Mouse (Mus musculus): ENCODE data around the gene Wdr31. TPM values are rescaled to one million over a fixed set of nuclear protein-coding genes. Genes with fewer than 3 reads are reported as not detected.

Wdr31 gene
- total RNA-seq, 4 experiments from 2014 or later = 9.1 to 11.4 (median 10.6) TPM

DNA sequence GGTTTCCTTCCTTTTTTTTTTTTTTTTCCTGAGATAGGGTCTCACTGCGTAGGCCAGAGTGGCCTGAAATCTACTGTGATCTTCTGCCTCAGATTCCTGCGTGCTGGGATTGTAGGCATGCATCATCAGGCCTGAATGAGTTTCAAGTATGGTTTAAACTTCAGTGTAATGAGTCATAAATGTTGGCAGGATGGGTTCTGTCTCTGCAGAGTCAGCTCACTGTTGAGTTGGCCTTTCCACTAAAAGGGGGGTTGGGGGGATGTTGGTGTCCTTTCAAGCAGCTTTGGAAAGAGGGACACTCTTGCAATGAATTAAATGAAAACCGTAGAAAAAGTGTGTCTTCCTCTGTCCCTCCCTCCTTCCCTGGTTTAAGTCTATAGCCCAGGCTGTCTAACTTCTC, 71.7 kb downstream of the Wdr31 start:
- DNase-seq (ENCODE audit: low spot score in 2 of 2) = no peak

Other genes with a start within 250 kb of the Wdr31 start
- gene Zfp37, start 239.8 kb downstream of the Wdr31 start, total RNA-seq (2022) = 10 to 100 TPM; 20.7 to 27.1 (median 25.0) TPM
- gene Slc31a2, start 208.3 kb downstream of the Wdr31 start, total RNA-seq (2022) = 10 to 100 TPM in 1 of 4 experiments, 1 to 10 TPM in 3; 7.9 to 11.2 (median 9.4) TPM
- 10 to 100 TPM; 34.7 to 40.4 (median 38.3) TPM for gene Fkbp15, start 110.3 kb downstream of the Wdr31 start, total RNA-seq (2022)
- gene Slc31a1, start 110.2 kb downstream of the Wdr31 start, total RNA-seq (2022) = 10 to 100 TPM; 12.1 to 13.9 (median 13.0) TPM
- gene Cdc26, start 62.3 kb downstream of the Wdr31 start, total RNA-seq (2022) = 10 to 100 TPM; 47.8 to 58.0 (median 54.3) TPM
- 10 to 100 TPM; 11.4 to 13.8 (median 12.6) TPM for gene Prpf4, start 62.1 kb downstream of the Wdr31 start, total RNA-seq (2022)
- gene Rnf183, start 35.6 kb downstream of the Wdr31 start, total RNA-seq (2022) = not detected
- under 1 TPM in 3 of 4 experiments, not detected in 1; 0.32 to 0.61 (median 0.41) TPM for gene Bspry, start 9.2 kb upstream of the Wdr31 start, total RNA-seq (2022)
- gene Hdhd3, start 32.6 kb upstream of the Wdr31 start, total RNA-seq (2022) = 1 to 10 TPM; 7.8 to 9.6 (median 9.5) TPM
- gene Alad, start 49.0 kb upstream of the Wdr31 start, total RNA-seq (2022) = 10 to 100 TPM; 35.5 to 39.6 (median 36.9) TPM
- gene Pole3, start 54.2 kb upstream of the Wdr31 start, total RNA-seq (2022) = 10 to 100 TPM; 27.6 to 29.5 (median 28.3) TPM
- gene 4933430I17Rik, start 54.5 kb upstream of the Wdr31 start, total RNA-seq (2022) = under 1 TPM; 0.35 to 0.73 (median 0.44) TPM
- 10 to 100 TPM; 30.4 to 34.1 (median 32.8) TPM for gene Rgs3, start 89.0 kb upstream of the Wdr31 start, total RNA-seq (2022)